Mouse (Mus musculus) small intestine, adult 2 months (tissue): Measurements from ENCODE around the gene Rtkn2.

Source experiments
- CTCF ChIP-seq: fragments of 200-500 bp; IDR thresholded peaks from 2 replicates; pipeline ENCODE4 v1.5.1; 2012; ENCODE audit warnings: low read depth, mild to moderate bottlenecking, control low read depth, inconsistent platforms, low read length, moderate library complexity, mixed read lengths; ENCODE audit not compliant: insufficient replicate concordance, insufficient read length; ENCODE audit errors: extremely low read depth
- POLR2A ChIP-seq: fragments of 200-500 bp; IDR thresholded peaks from 2 replicates; pipeline ENCODE4 v1.6.1; 2012; ENCODE audit warnings: low read depth, mild to moderate bottlenecking, control low read depth, inconsistent platforms, low read length, moderate library complexity

GRCm38 (mm10) chr10:68067961-68068360, 88.6 kb downstream of the Rtkn2 start:
- TF ChIP-seq POLR2A = no peak
- TF ChIP-seq CTCF = no peak
